Mouse (Mus musculus) embryonic facial prominence, embryonic 13.5 days (tissue): Measurements from ENCODE around the gene Chst15. TPM values are rescaled to one million over a fixed set of nuclear protein-coding genes. Genes with fewer than 3 reads are reported as not detected.

ENCODE experiments used
- ATAC-seq: fragments of 200-750 bp; cut with Nextera tagmentation; 2 replicates; pipeline ENCODE4 v1.8.0; 2017; ENCODE audit warnings: low read depth; ENCODE audit not compliant: insufficient number of reproducible peaks, insufficient read depth, low FRiP score, low TSS enrichment
- H3K27ac ChIP-seq: fragments of 300-500 bp; sonication (generic); 2 replicates; pipeline ENCODE4 v1.5.1; 2015; ENCODE audit warnings: moderate library complexity, mild to moderate bottlenecking, inconsistent platforms
- H3K27me3 ChIP-seq: fragments of 300-500 bp; sonication (generic); 2 replicates; pipeline ENCODE4 v1.6.1; 2015; ENCODE audit warnings: mild to moderate bottlenecking, inconsistent platforms
- H3K36me3 ChIP-seq: fragments of 300-500 bp; sonication (generic); 2 replicates; pipeline ENCODE4 v1.6.1; 2015; ENCODE audit warnings: mild to moderate bottlenecking, inconsistent platforms
- H3K4me1 ChIP-seq: fragments of 300-500 bp; sonication (generic); 2 replicates; pipeline ENCODE4 v1.6.1; 2015; ENCODE audit warnings: inconsistent platforms
- H3K4me2 ChIP-seq: fragments of 300-500 bp; sonication (generic); 2 replicates; pipeline ENCODE4 v1.6.1; 2015; ENCODE audit warnings: moderate library complexity, mild to moderate bottlenecking, inconsistent platforms
- H3K4me3 ChIP-seq: fragments of 300-500 bp; sonication (generic); 2 replicates; pipeline ENCODE4 v1.5.1; 2015; ENCODE audit warnings: mild to moderate bottlenecking, inconsistent platforms
- H3K9ac ChIP-seq: fragments of 300-500 bp; sonication (generic); 2 replicates; pipeline ENCODE4 v1.6.1; 2015; ENCODE audit warnings: mild to moderate bottlenecking, inconsistent platforms
- H3K9me3 ChIP-seq: fragments of 300-500 bp; sonication (generic); 2 replicates; pipeline ENCODE4 v1.6.1; 2016; ENCODE audit warnings: inconsistent platforms
- WGBS: fragments of 180-500 bp; shearing (Covaris S2); methylation state at CpG from one replicate; pipeline ENCODE4 v1.1.7; 2015; ENCODE audit warnings: mixed read lengths; 5-methylcytosine and 5-hydroxymethylcytosine counted together
- polyA plus RNA-seq: library from polyadenylated mRNA; unstranded; fragments of >200 nt; fragmentation: Nextera tagmentation; extraction: Ambion mirVana; gene quantifications from 2 replicates; pipeline ENCODE4 v1.2.1, GENCODE M21; 2015

Gene Chst15
- polyA plus RNA-seq, 1 experiment from 2014 or later: 30.2 TPM

GRCm38 (mm10) chr7:132296661-132297443 lies 20.2 kb downstream of the Chst15 start:
- Histone ChIP-seq H3K4me3 (no peak overlapping the region), H3K27me3 (no peaks in the 10 kb centered on the region), H3K36me3 (no peaks in the 10 kb centered on the region; the same call in 1 of the 2 replicates), H3K9me3 (no peaks in the 10 kb centered on the region), H3K27ac (no peak overlapping the region), H3K9ac (no peak overlapping the region), H3K4me1 (peaks cover 27% of the 10 kb centered on the region), H3K4me2 (no peak overlapping the region)
- ATAC-seq: no peak
- 73% methylated on average over 4 of the region's 4 CpGs for WGBS

GRCm38 (mm10) chr7:132296132-132296531 lies 20.9 kb downstream of the Chst15 start:
- no peak overlapping the region for H3K4me2 ChIP-seq
- no peak overlapping the region for H3K4me3 ChIP-seq
- no peaks in the 10 kb centered on the region; the same call in 1 of the 2 replicates for H3K36me3 ChIP-seq
- no peaks in the 10 kb centered on the region for H3K9me3 ChIP-seq
- no peak overlapping the region for H3K9ac ChIP-seq
- H3K27ac ChIP-seq: no peak overlapping the region
- H3K4me1 ChIP-seq: peaks cover 22% of the 10 kb centered on the region
- no peaks in the 10 kb centered on the region for H3K27me3 ChIP-seq
- ATAC-seq: no peak
- WGBS: 71% methylated on average over 3 of the region's 3 CpGs

- H3K9me3 ChIP-seq: no peaks in the 10 kb centered on the region
- H3K4me3 ChIP-seq: no peak overlapping the region
- WGBS: 75% methylated on average over 3 of the region's 3 CpGs
- ATAC-seq: no peak
- H3K9ac ChIP-seq: no peak overlapping the region
- H3K27ac ChIP-seq: peak overlapping the region; percentile 49; the same call in 1 of the 2 replicates
- no peaks in the 10 kb centered on the region for H3K36me3 ChIP-seq
- peaks cover 58% of the 10 kb centered on the region for H3K4me1 ChIP-seq
- no peak overlapping the region for H3K4me2 ChIP-seq
- H3K27me3 ChIP-seq: no peaks in the 10 kb centered on the region
Observed at GRCm38 (mm10) chr7:132287340-132287664, 29.7 kb downstream of the Chst15 start.

- H3K27me3 ChIP-seq: no peaks in the 10 kb centered on the region
- peaks cover 63% of the 10 kb centered on the region for H3K4me1 ChIP-seq
- H3K4me3 ChIP-seq: no peak overlapping the region
- no peak overlapping the region for H3K4me2 ChIP-seq
- no peaks in the 10 kb centered on the region for H3K9me3 ChIP-seq
- ATAC-seq: no peak
- no peaks in the 10 kb centered on the region for H3K36me3 ChIP-seq
- 49% methylated on average over 14 of the region's 14 CpGs for WGBS
- no peak overlapping the region for H3K9ac ChIP-seq
- H3K27ac ChIP-seq: peak overlapping the region; percentile 49; the same call in 1 of the 2 replicates
Observed at GRCm38 (mm10) chr7:132286630-132287339, 30.2 kb downstream of the Chst15 start.

- H3K9ac ChIP-seq: no peak overlapping the region
- peaks cover 60% of the 10 kb centered on the region for H3K4me1 ChIP-seq
- no peaks in the 10 kb centered on the region for H3K27me3 ChIP-seq
- ATAC-seq: no peak
- H3K36me3 ChIP-seq: peaks cover 8% of the 10 kb centered on the region; the same call in 1 of the 2 replicates
- no peaks in the 10 kb centered on the region for H3K9me3 ChIP-seq
- H3K4me2 ChIP-seq: no peak overlapping the region
- H3K27ac ChIP-seq: peak overlapping the region; percentile 28; the same call in 1 of the 2 replicates
- no peak overlapping the region for H3K4me3 ChIP-seq
- WGBS: 41% methylated on average over 1 of the region's 1 CpGs
Observed at GRCm38 (mm10) chr7:132284795-132285194, 32.2 kb downstream of the Chst15 start.

- peaks cover 54% of the 10 kb centered on the region for H3K4me1 ChIP-seq
- 60% methylated on average over 7 of the region's 7 CpGs for WGBS
- H3K27ac ChIP-seq: 0 out of 2 replicates have a peak overlapping the region, but pooled peaks have one; percentile 28
Observed at GRCm38 (mm10) chr7:132284048-132284737, 32.8 kb downstream of the Chst15 start.

GRCm38 (mm10) chr7:132282576-132282975 lies 34.5 kb downstream of the Chst15 start:
- no peak overlapping the region for H3K9ac ChIP-seq
- 88% methylated on average over 2 of the region's 2 CpGs for WGBS
- no peaks in the 10 kb centered on the region for H3K9me3 ChIP-seq
- no peak overlapping the region for H3K4me3 ChIP-seq
- peaks cover 13% of the 10 kb centered on the region; the same call in 1 of the 2 replicates for H3K36me3 ChIP-seq
- H3K4me2 ChIP-seq: no peak overlapping the region
- no peak for ATAC-seq
- peaks cover 47% of the 10 kb centered on the region for H3K4me1 ChIP-seq
- H3K27me3 ChIP-seq: no peaks in the 10 kb centered on the region
- H3K27ac ChIP-seq: no peak overlapping the region

More at GRCm38 (mm10) chr7:132284048-132284737, 32.8 kb downstream of the Chst15 start:
- no peaks in the 10 kb centered on the region for H3K27me3 ChIP-seq
- peaks cover 10% of the 10 kb centered on the region; the same call in 1 of the 2 replicates for H3K36me3 ChIP-seq
- no peak overlapping the region for H3K4me3 ChIP-seq
- no peak overlapping the region for H3K4me2 ChIP-seq
- no peak for ATAC-seq
- H3K9me3 ChIP-seq: no peaks in the 10 kb centered on the region
- H3K9ac ChIP-seq: no peak overlapping the region

GRCm38 (mm10) chr7:132282161-132282560 lies 34.9 kb downstream of the Chst15 start:
- Histone ChIP-seq H3K27ac (no peak overlapping the region), H3K4me2 (no peak overlapping the region), H3K9ac (no peak overlapping the region), H3K4me3 (no peak overlapping the region), H3K36me3 (peaks cover 13% of the 10 kb centered on the region; the same call in 1 of the 2 replicates), H3K4me1 (peaks cover 46% of the 10 kb centered on the region), H3K9me3 (no peaks in the 10 kb centered on the region), H3K27me3 (no peaks in the 10 kb centered on the region)
- ATAC-seq: no peak
- WGBS: 81% methylated on average over 3 of the region's 3 CpGs

- Histone ChIP-seq H3K27ac (no peak overlapping the region), H3K4me3 (no peak overlapping the region), H3K4me1 (peaks cover 45% of the 10 kb centered on the region), H3K9me3 (no peaks in the 10 kb centered on the region), H3K9ac (no peak overlapping the region), H3K27me3 (no peaks in the 10 kb centered on the region), H3K36me3 (peaks cover 13% of the 10 kb centered on the region; the same call in 1 of the 2 replicates), H3K4me2 (no peak overlapping the region)
- 82% methylated on average over 4 of the region's 4 CpGs for WGBS
- ATAC-seq: no peak
Observed at GRCm38 (mm10) chr7:132281753-132282152, 35.3 kb downstream of the Chst15 start.

- no peaks in the 10 kb centered on the region for H3K9me3 ChIP-seq
- no peak overlapping the region for H3K9ac ChIP-seq
- no peaks in the 10 kb centered on the region for H3K27me3 ChIP-seq
- H3K4me2 ChIP-seq: no peak overlapping the region
- no peak for ATAC-seq
- no peak overlapping the region for H3K27ac ChIP-seq
- H3K4me3 ChIP-seq: no peak overlapping the region
- H3K4me1 ChIP-seq: peaks cover 28% of the 10 kb centered on the region
- 66% methylated on average over 3 of the region's 3 CpGs for WGBS
- peaks cover 21% of the 10 kb centered on the region for H3K36me3 ChIP-seq
Observed at GRCm38 (mm10) chr7:132278658-132279057, 38.4 kb downstream of the Chst15 start.

GRCm38 (mm10) chr7:132276287-132276686 lies 40.7 kb downstream of the Chst15 start:
- Histone ChIP-seq H3K9ac (no peak overlapping the region), H3K4me3 (no peak overlapping the region), H3K27ac (no peak overlapping the region), H3K4me1 (peaks cover 21% of the 10 kb centered on the region), H3K36me3 (peaks cover 21% of the 10 kb centered on the region), H3K27me3 (no peaks in the 10 kb centered on the region), H3K9me3 (no peaks in the 10 kb centered on the region), H3K4me2 (no peak overlapping the region)
- ATAC-seq: no peak
- 66% methylated on average over 5 of the region's 5 CpGs for WGBS
